Mouse (Mus musculus): ENCODE results near the gene Sost. TPM values are rescaled to one million over a fixed set of nuclear protein-coding genes. Genes with fewer than 3 reads are reported as not detected.

The Sost gene
- polyA plus RNA-seq, 1 experiment from 2014 or later, result 0.08 TPM

DNA sequence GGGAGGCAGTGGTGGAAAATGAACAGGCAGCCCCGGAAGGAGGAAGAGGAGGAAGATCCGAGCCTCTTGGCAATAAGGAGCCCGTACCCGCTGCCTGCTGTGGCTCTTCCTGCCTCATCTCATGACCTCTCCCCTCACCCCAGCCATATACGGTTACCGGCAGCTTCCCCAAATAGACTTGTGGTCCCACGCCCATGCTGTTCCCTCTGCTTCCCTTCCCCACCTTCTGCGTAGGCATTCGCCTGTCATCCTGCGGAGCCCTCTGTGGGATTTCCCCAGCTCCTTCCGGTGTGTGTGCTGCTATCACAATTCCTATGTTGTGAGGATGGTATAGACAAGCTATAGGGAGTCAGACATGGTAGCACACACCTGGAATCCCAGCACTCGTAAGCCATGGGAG lies 15.0 kb upstream of the Sost start:
- Histone ChIP-seq H3K4me3 (no peak overlapping the region), H3K9ac (no peak overlapping the region), H3K9me3 (no peaks in the 10 kb centered on the region), H3K27ac (replicated peaks) (no peak overlapping the region), H3K4me2 (no peak overlapping the region), H3K4me1 (replicated peaks) (peaks cover 32% of the 10 kb centered on the region), H3K27me3 (peaks cover 4% of the 10 kb centered on the region; the same call in 1 of the 2 replicates), H3K36me3 (0 out of 2 replicates have a peak, but pooled peaks cover 2% of the 10 kb centered on the region)
- no peak for ATAC-seq (ENCODE audit: low read depth)
- WGBS, result 84% methylated on average over 12 of the region's 12 CpGs

DNA sequence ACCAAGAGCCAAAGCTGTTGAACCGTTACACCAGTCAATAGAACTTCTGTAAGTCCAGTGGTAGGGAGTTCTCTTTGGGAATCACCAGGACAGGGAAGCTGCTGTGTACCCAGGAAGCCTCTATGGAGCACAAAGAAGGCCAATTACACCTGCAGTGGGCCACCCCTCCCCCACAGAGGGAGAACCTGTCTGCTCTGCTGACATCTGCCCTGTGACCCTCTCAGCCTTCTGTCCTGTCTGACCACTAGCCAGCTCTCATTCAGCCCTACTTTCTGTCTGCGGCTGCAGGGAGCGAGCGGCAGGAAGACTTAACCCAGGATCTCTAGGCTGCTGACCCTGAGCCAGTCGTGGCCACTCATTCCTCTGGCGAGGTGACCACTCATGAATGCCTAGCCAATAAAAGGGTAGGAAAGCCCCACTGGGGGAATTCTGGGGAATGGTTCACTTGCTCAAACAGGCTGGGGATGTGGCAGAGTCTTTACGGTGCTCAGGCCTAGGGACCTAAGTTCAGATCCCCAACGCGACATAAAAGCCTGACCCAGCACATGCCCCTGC lies 13.9 kb upstream of the Sost start:
- no peak overlapping the region for H3K4me3 ChIP-seq
- 75% methylated on average over 9 of the region's 9 CpGs for WGBS
- H3K9ac ChIP-seq, result no peak overlapping the region
- no peak for ATAC-seq (ENCODE audit: low read depth)
- no peaks in the 10 kb centered on the region for H3K9me3 ChIP-seq
- no peaks in the 10 kb centered on the region for H3K27me3 ChIP-seq
- no peak overlapping the region for H3K27ac ChIP-seq (replicated peaks)
- no peak overlapping the region for H3K4me2 ChIP-seq
- H3K4me1 ChIP-seq (replicated peaks), result peaks cover 24% of the 10 kb centered on the region
- H3K36me3 ChIP-seq, result 0 out of 2 replicates have a peak, but pooled peaks cover 5% of the 10 kb centered on the region

DNA sequence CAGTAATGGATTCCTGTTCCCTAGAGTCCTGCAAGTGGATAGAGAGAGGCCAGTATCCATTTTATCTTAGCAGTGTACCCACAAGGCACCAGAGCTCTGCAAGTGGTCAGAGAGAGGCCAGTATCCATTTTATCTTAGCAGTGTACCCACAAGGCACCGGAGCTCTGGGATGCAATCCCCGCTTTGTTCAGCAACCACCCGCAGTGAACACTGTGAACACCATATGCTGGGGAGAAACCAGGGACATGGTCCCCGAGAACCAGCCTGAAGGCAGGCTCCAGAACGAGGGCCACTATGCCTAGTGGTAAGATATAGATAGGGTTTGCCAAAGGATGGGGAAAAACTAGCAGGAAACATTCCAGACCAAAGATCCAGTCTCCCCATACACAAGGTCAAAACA lies 12.3 kb upstream of the Sost start:
- ATAC-seq (ENCODE audit: low read depth), result no peak
- Histone ChIP-seq H3K4me3 (no peak overlapping the region), H3K4me2 (no peak overlapping the region), H3K9ac (no peak overlapping the region), H3K27ac (replicated peaks) (no peak overlapping the region), H3K9me3 (no peaks in the 10 kb centered on the region), H3K27me3 (no peaks in the 10 kb centered on the region), H3K36me3 (0 out of 2 replicates have a peak, but pooled peaks cover 5% of the 10 kb centered on the region), H3K4me1 (replicated peaks) (peaks cover 13% of the 10 kb centered on the region)
- WGBS, result 91% methylated on average over 5 of the region's 5 CpGs

GRCm38 (mm10) chr11:101976949-101977348 lies 10.1 kb upstream of the Sost start:
- Histone ChIP-seq H3K27ac (replicated peaks) (no peak overlapping the region), H3K4me1 (replicated peaks) (no peaks in the 10 kb centered on the region), H3K27me3 (no peaks in the 10 kb centered on the region), H3K9me3 (no peaks in the 10 kb centered on the region), H3K4me3 (no peak overlapping the region), H3K4me2 (no peak overlapping the region), H3K9ac (no peak overlapping the region), H3K36me3 (0 out of 2 replicates have a peak, but pooled peaks cover 5% of the 10 kb centered on the region)
- WGBS, result 95% methylated on average over 7 of the region's 7 CpGs
- no peak for ATAC-seq (ENCODE audit: low read depth)

GRCm38 (mm10) chr11:101974923-101975322 lies 8.1 kb upstream of the Sost start:
- H3K27ac ChIP-seq (replicated peaks), result no peak overlapping the region
- peaks cover 1% of the 10 kb centered on the region; the same call in 1 of the 2 replicates for H3K27me3 ChIP-seq
- H3K4me1 ChIP-seq (replicated peaks), result no peaks in the 10 kb centered on the region
- H3K36me3 ChIP-seq, result 0 out of 2 replicates have a peak, but pooled peaks cover 5% of the 10 kb centered on the region
- no peak overlapping the region for H3K4me2 ChIP-seq
- H3K4me3 ChIP-seq, result no peak overlapping the region
- no peaks in the 10 kb centered on the region for H3K9me3 ChIP-seq
- 54% methylated on average over 9 of the region's 9 CpGs for WGBS
- ATAC-seq (ENCODE audit: low read depth), result no peak
- H3K9ac ChIP-seq, result no peak overlapping the region

- Histone ChIP-seq H3K27ac (replicated peaks) (no peak overlapping the region), H3K27me3 (peaks cover 3% of the 10 kb centered on the region; the same call in 1 of the 2 replicates), H3K4me2 (no peak overlapping the region), H3K9ac (no peak overlapping the region), H3K4me1 (replicated peaks) (no peaks in the 10 kb centered on the region), H3K4me3 (no peak overlapping the region), H3K36me3 (0 out of 2 replicates have a peak, but pooled peaks cover 5% of the 10 kb centered on the region), H3K9me3 (no peaks in the 10 kb centered on the region)
- no peak for ATAC-seq (ENCODE audit: low read depth)
- 60% methylated on average over 6 of the region's 6 CpGs for WGBS
Measured at GRCm38 (mm10) chr11:101974181-101974580, 7.4 kb upstream of the Sost start.

DNA sequence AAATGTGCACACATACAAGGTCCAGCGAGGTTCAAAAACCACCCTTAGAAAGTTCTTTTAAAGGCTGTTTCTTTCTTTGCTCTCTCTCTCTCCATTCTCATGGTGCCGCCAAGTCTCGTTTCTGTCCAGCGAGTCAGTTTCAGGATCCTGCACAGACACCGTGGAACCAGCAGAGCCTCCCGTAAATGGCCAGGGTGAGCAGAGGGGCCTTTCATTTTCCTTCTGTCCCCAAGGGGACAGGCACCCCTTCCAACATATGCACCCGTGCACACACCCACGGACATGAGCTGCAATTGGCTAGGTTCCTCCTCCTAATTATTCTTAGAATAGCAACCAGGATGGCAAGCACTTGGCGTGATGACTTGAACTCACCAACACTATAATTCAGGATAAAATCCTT lies 6.7 kb upstream of the Sost start:
- Histone ChIP-seq H3K36me3 (0 out of 2 replicates have a peak, but pooled peaks cover 5% of the 10 kb centered on the region), H3K27ac (replicated peaks) (no peak overlapping the region), H3K27me3 (peaks cover 3% of the 10 kb centered on the region), H3K9me3 (no peaks in the 10 kb centered on the region), H3K4me2 (no peak overlapping the region), H3K4me3 (no peak overlapping the region), H3K4me1 (replicated peaks) (peaks cover 3% of the 10 kb centered on the region), H3K9ac (no peak overlapping the region)
- no peak for ATAC-seq (ENCODE audit: low read depth)
- 78% methylated on average over 9 of the region's 9 CpGs for WGBS

DNA sequence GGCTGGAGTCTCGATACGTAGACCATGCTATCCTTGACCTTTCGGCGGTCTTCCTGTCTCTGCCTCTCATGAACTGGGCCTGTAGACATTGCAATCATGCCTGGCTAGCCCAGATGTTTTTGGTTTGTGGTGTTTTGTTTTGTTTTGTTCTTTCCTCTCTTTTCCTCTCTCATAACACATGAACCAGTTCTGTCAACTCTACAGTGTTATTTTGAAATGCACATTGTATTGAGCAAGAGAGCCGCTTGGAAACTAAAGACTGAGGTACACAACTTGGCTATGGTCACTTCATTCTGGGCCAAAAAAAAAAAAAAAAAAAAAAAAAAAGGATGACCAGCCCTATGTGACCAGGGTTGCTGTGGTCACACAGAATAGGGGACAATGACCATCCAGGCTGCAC lies 5.8 kb upstream of the Sost start:
- 0 out of 2 replicates have a peak, but pooled peaks cover 5% of the 10 kb centered on the region for H3K36me3 ChIP-seq
- no peaks in the 10 kb centered on the region for H3K9me3 ChIP-seq

DNA sequence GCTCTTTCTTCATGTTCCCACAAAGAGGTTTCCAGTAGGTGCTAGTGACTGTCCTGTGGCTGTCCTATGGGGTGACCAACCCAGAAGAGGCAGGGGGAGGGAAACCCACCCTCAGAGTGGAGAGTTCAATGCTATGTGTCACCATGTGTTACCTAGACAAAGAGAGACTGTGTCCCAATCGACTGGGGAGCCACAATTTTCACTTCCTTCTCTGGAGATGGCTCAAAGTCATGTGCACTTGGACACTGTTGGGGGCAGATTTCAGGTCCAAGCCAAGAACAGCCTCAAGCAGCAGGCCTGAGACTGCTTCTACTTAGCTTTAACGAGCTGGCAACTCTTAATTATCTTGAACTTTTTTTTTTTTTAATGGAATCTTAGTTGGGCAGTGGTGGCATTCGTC lies 5.3 kb upstream of the Sost start:
- Histone ChIP-seq H3K36me3 (0 out of 2 replicates have a peak, but pooled peaks cover 5% of the 10 kb centered on the region), H3K4me2 (no peak overlapping the region), H3K9me3 (no peaks in the 10 kb centered on the region), H3K27me3 (peaks cover 14% of the 10 kb centered on the region), H3K4me3 (no peak overlapping the region), H3K27ac (replicated peaks) (no peak overlapping the region), H3K4me1 (replicated peaks) (peaks cover 11% of the 10 kb centered on the region), H3K9ac (no peak overlapping the region)
- 79% methylated on average over 3 of the region's 3 CpGs for WGBS
- no peak for ATAC-seq (ENCODE audit: low read depth)

More for the DNA sequence above, 5.8 kb upstream of the Sost start:
- H3K4me1 ChIP-seq (replicated peaks), result peaks cover 7% of the 10 kb centered on the region
- no peak overlapping the region for H3K27ac ChIP-seq (replicated peaks)
- 92% methylated on average over 5 of the region's 5 CpGs for WGBS
- H3K4me2 ChIP-seq, result no peak overlapping the region
- peaks cover 10% of the 10 kb centered on the region for H3K27me3 ChIP-seq
- H3K9ac ChIP-seq, result no peak overlapping the region
- no peak for ATAC-seq (ENCODE audit: low read depth)
- no peak overlapping the region for H3K4me3 ChIP-seq

DNA sequence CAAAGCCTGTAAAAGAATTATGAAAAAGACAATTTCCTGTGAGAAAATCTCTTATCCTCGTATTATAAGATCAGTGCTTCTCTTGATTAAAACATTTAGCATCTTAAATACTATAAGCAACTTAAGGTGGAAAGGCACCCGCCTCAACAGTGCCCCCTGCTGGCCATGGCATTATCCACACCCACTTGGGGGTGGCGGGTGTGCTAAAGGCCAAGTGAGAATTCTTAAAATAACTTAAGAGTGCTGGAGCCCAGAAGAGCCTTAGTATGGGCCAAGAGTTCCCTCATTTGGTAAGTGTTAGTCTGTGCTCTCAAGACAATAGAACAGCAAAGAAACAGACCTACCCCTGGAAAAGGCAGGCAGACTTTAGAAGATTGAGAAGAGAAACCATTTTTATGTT lies 4.6 kb upstream of the Sost start:
- ATAC-seq (ENCODE audit: low read depth), result no peak
- H3K9ac ChIP-seq, result no peak overlapping the region
- H3K4me1 ChIP-seq (replicated peaks), result peaks cover 16% of the 10 kb centered on the region
- H3K9me3 ChIP-seq, result no peaks in the 10 kb centered on the region
- WGBS, result 46% methylated on average over 3 of the region's 3 CpGs
- no peak overlapping the region for H3K4me3 ChIP-seq
- H3K36me3 ChIP-seq, result no peaks in the 10 kb centered on the region
- H3K27me3 ChIP-seq, result peaks cover 20% of the 10 kb centered on the region
- no peak overlapping the region for H3K27ac ChIP-seq (replicated peaks)
- H3K4me2 ChIP-seq, result no peak overlapping the region

- ATAC-seq (ENCODE audit: low read depth), result no peak
- Histone ChIP-seq H3K4me2 (no peak overlapping the region), H3K9me3 (no peaks in the 10 kb centered on the region), H3K9ac (no peak overlapping the region), H3K27ac (replicated peaks) (no peak overlapping the region), H3K4me3 (no peak overlapping the region), H3K4me1 (replicated peaks) (peaks cover 29% of the 10 kb centered on the region), H3K36me3 (no peaks in the 10 kb centered on the region), H3K27me3 (peaks cover 36% of the 10 kb centered on the region)
- WGBS, result 84% methylated on average over 13 of the region's 13 CpGs
Measured at GRCm38 (mm10) chr11:101969835-101970234, 3.0 kb upstream of the Sost start.

- Histone ChIP-seq H3K4me2 (no peak overlapping the region), H3K36me3 (no peaks in the 10 kb centered on the region), H3K27ac (replicated peaks) (no peak overlapping the region), H3K4me3 (no peak overlapping the region), H3K4me1 (replicated peaks) (peaks cover 39% of the 10 kb centered on the region), H3K9me3 (no peaks in the 10 kb centered on the region), H3K27me3 (peaks cover 46% of the 10 kb centered on the region), H3K9ac (no peak overlapping the region)
- 0% methylated on average over 5 of the region's 5 CpGs for WGBS
- ATAC-seq (ENCODE audit: low read depth), result peak; percentile 64
Measured at GRCm38 (mm10) chr11:101968791-101969190, 2.0 kb upstream of the Sost start.

- H3K4me2 ChIP-seq, result no peak overlapping the region
- H3K27me3 ChIP-seq, result peaks cover 51% of the 10 kb centered on the region
- WGBS, result 6% methylated on average over 7 of the region's 7 CpGs
- no peak for ATAC-seq (ENCODE audit: low read depth)
- no peak overlapping the region for H3K4me3 ChIP-seq
- no peak overlapping the region for H3K27ac ChIP-seq (replicated peaks)
- H3K4me1 ChIP-seq (replicated peaks), result peaks cover 44% of the 10 kb centered on the region
- no peaks in the 10 kb centered on the region for H3K9me3 ChIP-seq
- no peaks in the 10 kb centered on the region for H3K36me3 ChIP-seq
- no peak overlapping the region for H3K9ac ChIP-seq
Measured at GRCm38 (mm10) chr11:101968311-101968710, 1.5 kb upstream of the Sost start.
